Mouse (Mus musculus) right cerebral cortex, postnatal 25 days (tissue): Measurements from ENCODE around the gene Aldh3b3.

Experiments used
- DNase-seq: peaks from one replicate; pipeline ENCODE4 v3.0.0; 2022

The Aldh3b3 gene

DNA sequence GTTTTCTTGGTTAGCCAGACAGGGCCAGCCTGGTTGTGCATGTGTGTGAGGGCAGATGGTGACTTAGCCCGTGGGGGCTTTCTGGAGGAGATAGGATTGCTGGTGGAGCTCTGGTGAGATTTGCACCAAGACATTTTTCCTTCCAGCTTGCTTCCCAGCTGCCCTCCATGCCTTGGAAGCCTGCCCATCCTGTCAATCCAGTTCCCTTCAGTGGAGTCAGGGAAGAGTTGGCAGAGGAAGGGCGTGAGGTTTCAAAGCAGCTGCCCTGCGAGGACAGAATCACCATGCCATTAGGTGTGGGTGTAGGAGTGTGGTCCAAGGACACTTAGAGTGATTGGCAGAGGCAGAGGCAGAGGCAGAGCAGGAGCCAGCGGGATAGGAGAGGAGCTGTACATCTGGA lies at the start of gene Aldh3b3:
Gene Aldh3b3 (plus strand): TSS at position 176 of the 400 bp plus-strand sequence.
- no peak for DNase-seq

DNA sequence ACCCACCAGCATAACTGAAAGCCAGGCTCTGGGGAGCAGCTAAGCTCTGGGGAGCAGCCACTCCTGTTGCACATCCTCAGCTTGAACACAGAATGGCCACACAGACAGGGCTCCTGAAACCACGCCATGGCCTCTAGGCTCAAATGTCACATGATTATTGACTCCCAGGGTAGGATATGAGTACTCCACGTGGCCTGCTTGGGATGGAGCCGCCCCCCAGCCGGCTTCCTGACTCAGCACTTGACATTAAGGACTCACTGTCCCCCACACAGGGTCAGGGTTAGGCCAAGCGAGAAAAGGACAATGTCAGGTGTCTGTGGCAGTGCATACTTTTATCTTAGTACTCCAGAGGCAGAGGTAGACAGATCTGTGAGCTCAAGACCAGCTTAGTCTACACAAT lies 48.2 kb upstream of the Aldh3b3 start:
- DNase-seq, result no peak

DNA sequence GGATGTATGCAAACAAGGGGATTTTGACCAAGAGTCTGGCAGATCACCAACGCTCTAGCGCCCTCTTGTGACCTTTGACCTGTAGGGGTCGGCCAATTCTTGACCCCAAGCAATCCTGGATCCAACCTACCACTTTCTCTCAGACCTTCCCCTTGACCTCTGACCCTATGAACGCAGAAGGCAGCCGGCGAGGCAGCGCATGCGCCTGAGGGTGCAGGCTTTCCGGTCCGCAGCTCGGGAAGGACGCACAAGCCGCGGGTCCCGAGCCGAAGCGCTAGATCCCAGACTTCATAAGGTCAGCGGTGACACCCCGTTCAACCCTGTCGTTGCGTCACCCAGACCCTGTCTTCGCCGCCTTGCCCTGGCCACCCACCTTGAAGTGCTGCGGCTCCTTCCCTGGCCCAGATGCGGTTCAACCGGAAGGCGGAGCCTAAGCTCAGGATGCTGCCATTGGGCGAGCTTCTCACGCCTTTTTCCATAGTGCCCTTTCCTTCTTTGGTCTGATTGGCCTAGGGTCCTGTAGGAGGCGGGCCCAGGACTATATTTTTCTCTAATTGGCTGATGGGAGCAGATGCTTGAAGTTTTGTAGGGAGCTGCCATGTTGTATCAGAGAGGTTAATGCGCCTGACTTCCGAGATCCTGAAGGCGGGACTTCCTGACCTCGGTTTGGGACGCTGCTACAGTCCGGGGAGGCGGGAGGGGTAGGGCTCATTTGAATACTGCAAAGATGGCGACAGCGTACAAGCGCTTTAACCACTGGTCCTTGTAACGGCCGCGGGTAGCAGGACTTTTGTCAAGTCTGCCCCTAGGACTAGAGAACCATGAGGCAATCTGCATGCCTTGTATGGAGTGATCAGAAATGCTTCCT lies 45.9 kb upstream of the Aldh3b3 start, which contains the start of gene Ndufs8:
Gene Ndufs8 (minus strand): TSS at position 438 of the 868 bp plus-strand sequence.
- DNase-seq, result peak; percentile 94

DNA sequence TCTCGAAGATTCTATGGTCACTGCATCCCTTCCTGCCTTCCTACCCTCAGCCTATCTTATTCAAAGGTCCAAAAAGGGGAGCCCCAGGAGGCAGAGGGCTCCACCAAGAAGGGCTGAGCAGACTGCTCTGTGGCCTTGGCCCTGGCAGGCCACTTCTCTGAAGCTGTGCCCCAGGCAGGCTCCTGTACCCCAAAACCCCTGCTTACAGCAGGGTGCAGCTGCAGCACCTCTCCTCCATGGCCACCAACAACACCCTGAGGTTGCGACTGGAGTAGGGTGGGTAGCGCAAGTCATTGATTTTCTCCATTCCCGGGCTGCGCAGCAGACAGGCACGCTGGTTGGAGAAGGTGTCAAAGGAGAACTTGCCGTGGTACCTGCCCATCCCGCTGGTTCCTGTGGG lies 44.8 kb upstream of the Aldh3b3 start:
- DNase-seq, result no peak

DNA sequence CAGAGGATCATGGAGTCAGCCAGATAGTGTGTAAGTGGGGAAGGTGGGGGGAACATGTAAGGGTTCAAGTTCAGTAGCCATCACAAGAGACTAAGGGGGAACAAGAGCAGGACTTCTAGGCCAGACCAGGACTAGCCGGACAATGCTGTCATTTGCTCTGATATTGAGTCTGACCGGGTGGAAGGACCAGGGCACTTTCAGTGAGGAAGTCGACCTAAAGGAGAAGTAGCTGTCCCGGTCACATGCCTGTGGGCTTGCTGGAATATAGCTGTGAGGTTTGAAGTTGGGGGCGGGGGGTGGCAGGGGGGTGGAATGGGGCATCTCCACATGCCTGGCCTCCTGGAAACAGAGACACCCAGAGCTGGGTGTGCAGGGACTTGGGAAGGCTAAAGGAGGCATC lies 43.9 kb upstream of the Aldh3b3 start:
- no peak for DNase-seq

DNA sequence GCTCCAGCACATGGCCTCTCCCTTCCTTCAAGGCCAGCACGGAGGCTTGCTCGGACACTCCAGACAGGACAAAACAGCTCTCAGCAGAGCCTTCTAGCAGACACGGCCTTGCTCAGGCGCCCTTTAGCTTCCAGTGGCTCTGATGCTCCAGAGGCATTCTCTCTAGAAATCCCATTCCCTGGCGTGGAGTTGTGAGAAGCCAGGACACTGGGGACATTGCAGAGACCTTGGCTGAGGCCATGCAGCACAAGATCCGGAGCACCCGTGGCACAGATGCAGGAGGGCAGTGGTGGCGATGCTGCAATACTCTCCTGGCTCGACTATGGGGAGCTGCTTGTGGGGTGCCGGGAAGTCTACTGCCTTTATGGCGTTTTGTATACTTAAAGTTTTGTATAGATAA lies 41.7 kb upstream of the Aldh3b3 start:
- no peak for DNase-seq

DNA sequence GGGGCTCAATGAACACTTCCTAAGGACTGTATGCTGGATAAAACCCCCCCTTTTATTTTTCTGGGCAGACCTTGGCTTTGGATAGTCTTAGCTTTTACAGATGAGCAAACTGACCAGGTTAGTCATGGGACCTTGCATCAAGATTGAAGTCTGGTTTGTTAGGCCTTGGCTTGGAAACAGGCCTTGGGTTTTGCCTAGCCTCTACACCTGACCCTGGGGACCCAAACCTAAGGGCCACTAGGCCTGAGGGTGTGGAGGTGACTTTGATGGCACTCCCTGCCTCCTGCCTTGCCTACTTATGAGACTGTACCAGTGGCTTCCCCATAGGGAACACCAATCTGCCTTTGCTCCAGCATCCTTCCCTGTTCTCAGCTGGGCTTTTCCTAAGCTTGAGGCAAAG lies 38.5 kb upstream of the Aldh3b3 start:
- no peak for DNase-seq

DNA sequence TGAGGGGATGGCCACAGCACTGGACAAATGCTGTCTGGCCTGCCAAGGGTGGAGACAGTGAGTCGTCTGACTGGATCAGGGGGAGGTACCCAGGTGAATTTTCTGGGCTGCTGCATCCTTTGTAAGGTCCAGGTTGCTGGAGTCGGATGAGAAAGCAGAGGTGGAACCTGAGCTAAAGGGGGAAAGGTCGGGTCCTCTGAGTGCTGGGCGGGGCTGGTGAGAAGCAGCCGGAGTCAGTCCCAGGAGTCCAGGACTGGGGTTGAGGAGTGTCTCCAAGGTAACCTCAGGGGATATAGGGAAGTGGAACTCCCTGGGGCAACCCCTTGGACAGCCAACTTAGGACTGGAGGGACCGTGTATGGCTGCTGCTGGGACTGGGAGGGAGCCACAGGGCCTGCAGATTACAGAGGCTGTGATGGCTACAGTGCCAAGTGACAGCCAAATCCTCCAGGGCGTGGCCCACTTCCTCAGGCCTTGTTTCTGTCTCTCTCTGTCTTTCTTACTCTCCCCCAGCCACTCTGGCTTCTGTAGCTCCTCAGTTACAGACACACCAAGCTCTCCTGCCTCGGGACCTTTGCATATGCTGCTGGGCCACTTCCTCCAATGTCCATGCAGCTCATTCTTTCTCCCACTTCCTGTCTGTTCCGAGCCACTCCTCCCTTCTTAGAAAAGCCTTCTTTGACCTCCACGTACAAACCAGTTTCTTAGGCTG lies 35.6 kb upstream of the Aldh3b3 start:
- DNase-seq, result no peak

DNA sequence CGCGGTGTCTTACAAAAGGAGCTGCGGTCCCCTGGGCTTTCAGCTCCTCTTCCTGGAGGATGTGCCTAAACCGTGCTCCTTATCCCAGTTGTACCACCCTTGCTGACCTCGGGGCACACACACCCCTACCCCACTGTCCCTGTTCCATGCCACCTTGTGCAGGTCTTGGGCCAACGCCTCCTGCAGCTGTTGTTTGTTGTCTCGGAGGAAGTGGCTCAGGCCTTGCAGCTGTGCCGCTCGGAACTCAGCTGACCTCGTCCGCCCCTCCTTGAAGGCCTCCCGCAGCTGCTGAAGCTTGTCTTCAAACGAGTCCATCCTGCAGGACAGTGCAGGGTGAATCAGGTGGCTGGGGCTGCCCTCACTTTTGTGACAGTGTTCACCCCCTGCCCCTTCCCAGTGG lies 34.9 kb upstream of the Aldh3b3 start:
- DNase-seq, result no peak

DNA sequence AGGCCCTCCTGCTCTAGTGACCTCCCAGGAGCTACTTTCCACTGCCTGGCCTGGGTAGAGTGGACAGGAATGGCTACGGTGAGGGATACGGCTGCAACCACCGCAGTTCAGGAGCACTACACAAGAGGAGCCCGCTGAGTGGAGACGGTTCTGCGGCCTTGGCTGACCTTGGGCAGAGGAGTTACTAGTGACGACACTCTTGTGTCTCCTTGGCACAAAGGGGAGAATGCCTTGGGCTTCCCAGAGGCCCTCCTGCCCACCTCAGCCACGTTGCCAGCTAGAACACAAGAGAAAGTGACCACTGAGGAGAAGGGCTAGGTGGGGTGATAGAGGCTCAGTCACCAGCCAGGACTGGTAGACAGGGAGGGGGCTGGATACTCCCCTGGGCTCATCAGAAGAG lies 34.3 kb upstream of the Aldh3b3 start:
- DNase-seq, result no peak

DNA sequence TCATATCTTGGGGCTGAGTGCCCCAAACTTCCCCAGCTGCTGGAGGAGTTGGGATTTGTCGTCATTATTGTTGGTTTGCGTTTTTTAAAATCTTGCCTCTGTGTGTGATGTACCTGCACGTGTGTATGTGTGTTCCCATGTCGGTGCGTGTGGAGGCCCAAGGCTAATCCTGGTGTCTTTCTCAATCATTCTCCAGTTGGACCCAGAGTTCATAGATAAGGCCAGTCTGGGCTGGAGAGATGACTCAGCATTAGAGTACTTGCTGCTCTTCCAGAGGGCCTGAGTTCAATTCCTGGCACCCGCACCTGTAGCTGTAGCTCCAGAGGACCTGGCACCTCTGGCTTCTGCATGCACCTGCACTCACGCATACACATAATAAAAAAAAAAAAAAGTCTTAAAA lies 33.6 kb upstream of the Aldh3b3 start:
- DNase-seq, result no peak

DNA sequence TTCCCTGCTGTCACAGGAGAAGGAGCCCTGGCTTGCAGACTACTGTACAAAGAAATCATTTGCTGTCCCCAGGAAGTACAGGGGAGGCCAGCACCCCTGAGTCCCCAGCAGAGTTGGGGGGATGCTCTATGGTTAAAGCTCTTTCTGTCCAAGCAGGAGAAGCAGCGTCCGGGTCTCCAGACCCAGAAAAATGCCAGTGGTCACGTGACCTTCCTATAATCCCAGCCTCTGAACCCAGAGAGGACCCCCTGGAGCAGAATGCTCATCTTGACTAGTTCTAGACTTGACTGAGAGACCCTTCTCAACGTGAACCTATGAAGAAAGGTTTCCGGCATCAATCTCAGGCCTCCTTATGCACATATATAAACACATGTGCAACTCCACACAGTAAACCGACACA lies 32.6 kb upstream of the Aldh3b3 start:
- no peak for DNase-seq

DNA sequence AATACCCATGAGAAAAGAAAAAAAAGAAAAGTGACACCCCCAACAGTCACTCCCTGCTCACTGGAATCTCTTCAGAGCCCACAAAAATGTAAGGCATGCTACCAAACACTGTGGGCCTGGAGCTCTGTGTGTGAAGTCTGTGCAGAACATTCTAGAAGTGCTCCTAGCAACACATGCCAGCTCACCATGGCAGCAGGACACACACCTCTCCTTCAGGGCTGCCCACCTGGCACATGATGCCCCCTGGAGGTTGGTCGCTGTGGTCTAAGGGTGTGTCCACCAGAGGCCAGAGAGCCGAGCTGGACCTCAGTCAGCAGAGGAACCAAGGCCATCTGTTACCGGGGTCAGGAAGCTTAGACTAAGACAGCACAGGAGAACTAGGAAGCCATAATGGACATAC lies 32.2 kb upstream of the Aldh3b3 start:
- DNase-seq, result no peak

DNA sequence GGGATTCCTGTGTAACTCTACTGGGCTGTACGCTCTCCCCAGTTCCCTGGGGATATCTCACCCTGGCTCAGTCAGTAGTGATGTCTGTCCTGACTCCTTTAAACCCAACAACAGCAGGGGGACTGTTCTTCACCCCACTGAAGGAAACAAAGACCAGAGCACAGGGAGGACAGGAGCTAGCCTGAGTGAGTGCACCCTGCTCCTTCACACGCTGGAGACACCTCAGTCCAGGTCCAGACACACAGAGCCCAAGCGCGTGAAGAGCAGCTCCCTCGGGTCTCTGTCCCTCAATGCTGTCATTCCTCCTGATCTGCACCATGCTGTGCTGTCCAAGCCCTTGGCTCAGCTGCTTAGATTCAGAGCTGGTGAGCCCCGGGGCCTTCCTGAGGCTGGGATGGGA lies 31.8 kb upstream of the Aldh3b3 start:
- DNase-seq, result no peak

DNA sequence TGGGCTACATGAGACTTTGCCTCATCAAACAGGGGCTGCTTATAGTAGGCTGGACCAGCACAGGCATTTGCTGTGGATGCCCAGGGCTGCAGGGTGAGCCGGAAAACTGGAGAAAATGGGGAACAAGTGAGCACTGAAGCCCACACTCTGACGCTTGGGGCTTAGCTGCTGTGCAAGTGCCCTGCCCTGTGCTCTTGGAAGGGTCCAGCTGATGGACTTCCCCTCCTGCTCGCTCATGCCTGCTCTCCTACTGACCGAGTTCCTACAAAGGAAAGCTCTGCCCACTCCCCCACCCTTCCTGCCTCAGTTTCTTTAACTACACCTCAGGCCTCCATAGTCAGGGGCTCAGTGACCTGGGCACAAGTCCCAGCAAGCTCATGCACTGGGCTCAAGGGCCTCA lies 30.5 kb upstream of the Aldh3b3 start:
- no peak for DNase-seq

DNA sequence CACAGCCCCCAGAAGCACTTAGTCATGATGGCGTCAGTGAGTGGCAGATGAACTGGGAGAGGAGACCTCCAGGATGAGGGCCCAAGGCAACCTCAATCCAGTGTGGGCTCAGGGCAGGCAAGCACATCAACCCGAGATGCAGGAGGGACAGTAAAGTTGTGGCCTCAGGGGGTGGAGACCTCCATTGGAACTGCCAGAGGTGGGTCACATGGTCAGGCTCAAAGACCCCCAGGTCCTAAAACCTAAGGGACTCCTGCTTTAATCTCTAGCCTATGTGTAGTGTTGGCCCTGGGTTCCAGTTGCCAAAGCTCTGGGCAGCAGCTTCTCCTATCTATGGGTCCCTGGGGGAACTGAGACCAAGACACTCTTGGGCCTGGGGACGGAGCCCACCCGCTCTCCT lies 29.7 kb upstream of the Aldh3b3 start:
- no peak for DNase-seq

DNA sequence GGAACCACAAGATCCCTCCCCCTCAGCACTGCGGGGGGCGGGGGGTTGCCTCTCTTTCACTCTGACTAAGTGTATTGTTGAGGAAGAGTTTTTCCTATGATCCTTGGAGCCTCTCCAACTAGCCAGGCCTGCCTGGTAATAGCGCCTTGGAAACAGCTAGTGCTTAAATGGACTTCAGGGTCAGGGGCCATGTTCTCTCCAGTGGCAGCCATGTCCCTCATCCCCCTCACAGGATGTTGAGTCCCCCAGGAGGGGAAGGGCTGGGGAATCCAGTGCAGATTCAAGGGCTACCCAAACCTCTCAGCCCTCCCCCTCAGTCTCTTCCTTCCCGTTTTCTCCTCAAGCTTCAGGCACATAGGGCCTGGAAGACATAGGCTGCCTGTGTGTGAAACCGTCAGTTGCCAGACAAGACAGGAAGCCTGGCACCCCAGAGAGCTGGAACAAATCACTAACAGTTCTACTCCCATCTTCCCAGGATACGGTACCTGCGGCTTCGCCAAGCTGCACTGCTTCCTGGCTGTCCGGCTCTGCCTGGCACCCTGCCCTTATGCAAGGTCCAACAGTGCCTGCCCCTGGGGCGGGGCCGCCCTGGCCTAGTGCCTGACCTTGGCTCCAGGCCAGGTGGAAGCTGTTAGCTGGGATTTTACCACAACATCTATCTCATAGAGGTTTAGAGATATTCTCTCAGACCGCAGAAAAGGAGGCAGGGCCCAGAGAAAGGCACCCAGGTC lies 29.1 kb upstream of the Aldh3b3 start, which contains the start of gene Aldh3b1:
Gene Aldh3b1 (minus strand): TSS at position 598 of the 731 bp plus-strand sequence.
- DNase-seq, result peak; percentile 42

DNA sequence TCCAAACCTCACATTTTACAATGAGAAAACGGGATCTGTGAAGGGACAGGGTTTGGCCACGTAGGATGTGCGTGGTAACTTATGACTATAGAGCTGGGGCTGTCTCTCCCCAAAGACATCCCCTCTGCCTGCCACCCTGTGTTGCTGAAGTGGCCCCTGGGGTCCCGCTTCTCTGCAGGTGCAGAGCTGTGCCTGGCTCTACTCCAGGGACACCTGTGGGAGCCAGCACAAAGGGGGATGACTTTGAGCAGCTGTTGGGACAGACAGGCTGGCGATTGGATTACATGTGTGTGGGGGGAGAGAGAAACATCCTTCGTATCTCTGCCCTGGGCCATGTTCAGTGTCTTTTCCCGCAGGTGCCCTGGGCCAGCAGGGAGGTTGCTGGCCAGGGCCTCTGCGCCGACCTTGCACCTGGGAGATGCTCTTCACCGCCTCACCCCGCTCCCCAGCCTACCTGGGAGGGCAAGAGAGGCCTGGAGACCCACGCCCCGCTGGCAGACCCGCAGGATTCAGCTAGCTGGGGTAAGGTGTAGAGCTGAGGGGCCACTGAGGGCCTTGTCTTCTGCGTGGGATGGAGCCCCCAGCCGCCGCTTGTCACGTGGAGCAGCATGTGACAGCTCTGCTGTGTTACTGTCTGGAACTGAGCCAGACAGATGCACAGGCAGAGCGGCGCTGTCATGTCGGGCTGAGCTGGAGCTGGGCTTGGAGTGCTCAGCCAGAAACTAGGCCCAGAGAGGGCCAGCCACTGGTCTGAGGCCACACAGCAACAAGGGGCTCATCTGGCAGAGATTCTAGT lies 28.0 kb upstream of the Aldh3b3 start:
- no peak for DNase-seq

DNA sequence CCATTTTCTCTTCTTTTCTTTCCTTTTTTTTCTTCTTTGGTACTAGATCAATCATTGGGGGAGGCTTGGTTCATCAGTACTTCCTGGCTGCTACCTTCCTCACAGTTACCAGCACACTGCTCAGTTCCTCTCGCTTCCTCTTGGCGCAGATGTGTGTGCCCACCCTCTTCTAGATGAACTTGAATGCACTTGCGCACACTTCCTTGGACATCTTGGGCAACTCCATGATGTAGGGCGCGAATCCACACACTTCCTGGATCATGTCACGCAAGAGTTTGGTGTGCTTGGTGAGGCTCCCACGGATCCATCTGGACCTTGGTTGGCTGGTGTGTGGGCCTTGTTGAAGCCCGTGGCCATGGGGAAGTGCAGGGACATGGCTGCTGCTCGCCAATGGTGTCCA lies 26.7 kb upstream of the Aldh3b3 start:
- no peak for DNase-seq

DNA sequence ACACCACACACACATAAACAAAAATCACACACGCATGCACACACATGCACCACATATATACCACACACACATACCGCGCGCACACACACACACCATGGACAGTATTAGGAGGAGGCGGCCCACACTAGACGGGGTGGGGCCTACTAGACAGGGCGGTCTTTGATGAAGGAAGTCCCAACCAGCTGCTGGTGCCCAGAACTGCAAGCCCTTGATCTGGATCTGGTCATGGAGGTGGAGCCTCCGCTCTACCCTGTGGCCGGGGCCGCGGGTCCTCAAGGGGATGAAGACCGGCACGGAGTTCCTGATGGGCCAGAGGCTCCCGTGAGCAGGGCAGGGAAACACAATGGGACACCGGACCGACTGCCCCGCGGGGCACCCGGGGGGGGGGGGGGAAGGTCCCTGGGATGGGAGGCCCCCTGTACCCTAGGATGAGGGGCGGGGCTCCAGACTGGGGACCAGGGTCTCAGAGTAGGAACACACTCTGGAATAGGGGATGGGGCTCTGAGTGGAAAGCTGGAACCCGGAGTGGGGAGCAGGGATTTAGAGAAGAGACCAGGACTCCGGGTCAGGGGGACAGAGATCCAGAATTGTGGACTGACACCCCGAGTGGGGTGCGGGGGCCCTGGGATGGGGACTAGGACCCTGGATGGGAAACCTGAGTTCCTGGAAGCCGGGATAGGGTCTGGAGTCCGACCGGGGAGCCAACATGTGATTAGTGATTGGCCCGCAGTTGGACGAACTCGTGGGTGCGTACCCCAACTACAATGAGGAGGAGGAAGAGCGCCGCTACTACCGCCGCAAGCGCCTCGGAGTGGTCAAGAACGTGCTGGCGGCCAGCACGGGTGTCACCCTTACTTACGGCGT lies 23.2 kb upstream of the Aldh3b3 start, which contains the start of gene Unc93b1:
Gene Unc93b1 (plus strand): TSS at position 155 of the 864 bp plus-strand sequence.
- no peak for DNase-seq
